Mouse (Mus musculus): Measurements from ENCODE around the gene Slc22a6. TPM values are rescaled to one million over a fixed set of nuclear protein-coding genes. Genes with fewer than 3 reads are reported as not detected.

Gene Slc22a6
- total RNA-seq (2023) = not detected

DNA sequence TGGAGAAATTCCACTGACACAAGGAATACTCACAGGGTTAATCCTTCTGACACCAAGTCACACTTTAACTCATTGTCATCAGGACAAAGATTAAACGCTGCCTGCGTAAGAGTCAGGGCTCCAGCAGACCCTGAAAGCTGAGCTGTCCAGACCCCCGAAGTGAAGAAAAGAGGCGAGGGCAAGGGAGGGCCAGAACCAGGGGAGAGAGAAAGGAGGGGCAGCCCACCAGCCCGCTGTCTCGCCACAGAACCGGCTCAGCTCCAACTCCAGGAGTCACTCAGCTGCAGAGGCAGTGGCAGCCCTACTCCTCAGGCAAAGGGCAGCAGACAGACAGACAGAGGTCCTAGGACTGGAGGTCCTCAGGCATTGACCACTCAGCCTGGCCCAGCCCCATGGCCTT lies at the start of gene Slc22a6:
Slc22a6 (plus strand) TSS at position 136 of the 400 bp plus-strand sequence.

DNA sequence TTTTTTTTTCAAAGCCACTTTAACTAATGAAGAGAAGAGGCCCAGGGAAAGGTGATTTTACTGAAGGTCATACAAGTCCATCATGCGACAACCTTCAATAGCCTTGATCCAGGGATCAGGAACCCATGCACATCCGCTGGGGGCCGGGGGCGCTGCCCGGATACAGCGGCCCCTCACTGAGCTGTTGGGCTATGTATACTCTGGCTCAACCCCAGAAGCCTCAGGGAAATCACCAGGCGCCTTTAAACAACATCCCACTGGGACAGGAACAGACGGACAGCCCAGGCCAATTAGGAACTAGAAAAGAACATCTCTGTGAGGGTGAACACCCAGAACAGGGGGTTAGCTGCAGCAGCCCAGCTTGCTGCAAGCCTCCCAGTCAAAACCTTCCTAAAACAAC lies 26.9 kb upstream of the Slc22a6 start, which contains the start of gene Slc22a8:
Slc22a8 (plus strand) TSS at position 301 of the 400 bp plus-strand sequence.

GRCm38 (mm10) chr19:8663360-8663839 lies 45.6 kb downstream of the Slc22a6 start, which contains the start of gene Chrm1:
TSS of gene Chrm1 (plus strand) at chr19:8663789.

Other genes starting within 250 kb of the Slc22a6 start
- not detected for gene Slc22a30, start 212.9 kb upstream of the Slc22a6 start, total RNA-seq (2023)
- gene Slc22a8, start 26.8 kb upstream of the Slc22a6 start, total RNA-seq (2023) = not detected
- gene Chrm1, start 45.8 kb downstream of the Slc22a6 start, total RNA-seq (2023) = not detected
- 200 TPM for gene Slc3a2, start 105.3 kb downstream of the Slc22a6 start, total RNA-seq (2023)
- gene Wdr74, start 117.8 kb downstream of the Slc22a6 start, total RNA-seq (2023) = 89.2 TPM
- gene 1700092M07Rik, start 122.7 kb downstream of the Slc22a6 start, total RNA-seq (2023) = 2.3 TPM
- gene Stx5a, start 123.4 kb downstream of the Slc22a6 start, total RNA-seq (2023) = 265 TPM
- gene Nxf1, start 139.0 kb downstream of the Slc22a6 start, total RNA-seq (2023) = 559 TPM
- gene Tmem223, start 153.0 kb downstream of the Slc22a6 start, total RNA-seq (2023) = 30.8 TPM
- 61.1 TPM for gene Tmem179b, start 156.4 kb downstream of the Slc22a6 start, total RNA-seq (2023)
- 9.8 TPM for gene Taf6l, start 168.4 kb downstream of the Slc22a6 start, total RNA-seq (2023)
- 50.4 TPM for gene Polr2g, start 180.5 kb downstream of the Slc22a6 start, total RNA-seq (2023)
- gene Zbtb3, start 184.5 kb downstream of the Slc22a6 start, total RNA-seq (2023) = 0.26 TPM
- 21.2 TPM for gene Ttc9c, start 201.3 kb downstream of the Slc22a6 start, total RNA-seq (2023)
- 101 TPM for gene Hnrnpul2, start 202.0 kb downstream of the Slc22a6 start, total RNA-seq (2023)
- gene AC129217.1, start 211.7 kb downstream of the Slc22a6 start, total RNA-seq (2023) = 16.0 TPM
- gene Bscl2, start 219.4 kb downstream of the Slc22a6 start, total RNA-seq (2023) = 37.6 TPM
- gene Gng3, start 221.2 kb downstream of the Slc22a6 start, total RNA-seq (2023) = not detected
- 0.91 TPM for gene Lrrn4cl, start 232.7 kb downstream of the Slc22a6 start, total RNA-seq (2023)

Measured in CD4-positive naive resting alpha-beta T cell, adult 76 days (primary cell).